14 mouse cellular contexts compared by ENCODE assay signal in the genomic region with DNA sequence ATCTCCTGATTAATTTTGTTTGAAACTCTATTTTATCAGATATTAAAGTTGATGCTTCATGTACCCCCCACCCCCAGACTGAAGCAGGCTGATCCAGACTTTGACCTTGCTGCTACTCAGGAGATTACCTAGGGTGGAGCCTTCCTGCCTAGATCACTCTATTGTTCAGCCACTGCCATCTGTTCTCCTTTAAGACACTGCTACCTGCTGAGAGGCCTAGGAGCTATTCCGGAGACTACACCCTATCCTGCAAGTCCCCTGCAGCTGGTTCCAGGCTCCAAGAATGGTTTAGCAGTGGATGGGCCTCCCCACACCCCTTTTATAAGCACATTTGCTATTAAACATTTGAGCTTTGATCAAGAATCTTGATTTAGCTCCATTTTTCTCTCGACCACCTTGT.
"Had no signal": no experiment of that assay in that cellular context is flagged by ENCODE, and none has a peak within 500 bp of the region (broad histone marks: within the 10 kb centered on the region; RNA-seq: fewer than 3 reads in every experiment).

No protein-coding gene starts in this region.

- H3K9me3 ChIP-seq: limb, embryonic 12.5 days; limb, embryonic 15.5 days; megakaryocyte, embryonic 14.5 days had no signal

- H3K27ac ChIP-seq: kidney, postnatal 0 days; layer of hippocampus, adult 2 months; limb, embryonic 12.5 days; limb, embryonic 15.5 days; liver, embryonic 14.5 days had no signal

- DNase-seq: kidney, adult 18-20 months; kidney, postnatal 25 days; layer of hippocampus, adult 9-11 months; liver, postnatal 0 days; lung, embryonic 14.5 days; midbrain, embryonic 14.5 days; thymus, adult 18-20 months; thymus, postnatal 36 days had no signal

- H3K27me3 ChIP-seq: limb, embryonic 12.5 days; limb, embryonic 15.5 days; megakaryocyte, embryonic 14.5 days had no signal

- H3K36me3 ChIP-seq: limb, embryonic 12.5 days; limb, embryonic 15.5 days had no signal

- H3K4me3 ChIP-seq: layer of hippocampus, adult 2 months; limb, embryonic 12.5 days; limb, embryonic 15.5 days; megakaryocyte, embryonic 14.5 days had no signal

- H3K4me1 ChIP-seq: limb, embryonic 15.5 days; megakaryocyte, embryonic 14.5 days had no signal
